Mouse (Mus musculus) kidney, postnatal 14 days (tissue): ENCODE measurements at regions not wholly inside any gene's neighbourhood (a gene's known extent, or its start where the extent isn't known, plus 50 kb on each side); places are given as distances from the start of the nearest gene placed in this dataset.

Experiments
- DNase-seq: peaks from one replicate; pipeline ENCODE4 v3.0.0; 2022; ENCODE audit warnings: mixed read lengths

DNA sequence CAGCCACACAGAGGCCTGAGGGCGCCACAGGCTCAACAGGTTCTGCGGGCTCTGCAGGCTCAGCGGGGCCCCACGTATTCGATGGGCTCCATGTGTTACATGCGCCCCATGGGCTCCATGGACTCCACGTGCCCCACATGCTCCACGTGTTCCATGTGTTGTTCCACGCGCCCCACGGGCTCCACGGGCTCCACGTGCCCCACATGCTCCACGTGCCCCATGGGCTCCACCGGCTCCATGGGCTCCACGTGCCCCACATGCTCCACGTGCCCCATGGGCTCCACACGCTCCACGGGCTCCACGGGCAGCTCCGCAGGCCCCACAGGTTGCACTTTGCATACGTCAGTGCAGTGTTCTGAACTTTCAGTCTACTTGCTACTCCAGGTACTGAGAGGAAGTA, 114.0 kb upstream of the Map1b start:
- no peak for DNase-seq

DNA sequence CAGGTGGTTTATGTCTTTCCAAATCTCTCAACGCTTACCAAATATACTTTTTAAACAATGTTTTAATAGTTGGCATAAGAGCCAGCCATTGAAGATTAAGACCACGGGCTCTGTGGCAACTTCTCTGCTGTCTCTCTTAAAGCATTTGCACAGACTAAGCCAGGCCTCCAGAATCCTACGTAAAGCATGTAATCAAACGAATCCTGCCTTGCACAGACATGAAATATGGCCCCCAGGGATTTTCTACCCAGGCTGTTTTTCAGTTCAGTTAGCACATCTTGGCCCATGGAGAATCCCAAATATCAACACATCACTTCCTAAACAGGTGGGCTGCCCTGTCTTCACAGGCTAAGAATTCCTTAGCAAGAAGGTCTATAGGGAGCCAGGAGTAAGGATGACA, 108.9 kb upstream of the Map1b start:
- no peak for DNase-seq

DNA sequence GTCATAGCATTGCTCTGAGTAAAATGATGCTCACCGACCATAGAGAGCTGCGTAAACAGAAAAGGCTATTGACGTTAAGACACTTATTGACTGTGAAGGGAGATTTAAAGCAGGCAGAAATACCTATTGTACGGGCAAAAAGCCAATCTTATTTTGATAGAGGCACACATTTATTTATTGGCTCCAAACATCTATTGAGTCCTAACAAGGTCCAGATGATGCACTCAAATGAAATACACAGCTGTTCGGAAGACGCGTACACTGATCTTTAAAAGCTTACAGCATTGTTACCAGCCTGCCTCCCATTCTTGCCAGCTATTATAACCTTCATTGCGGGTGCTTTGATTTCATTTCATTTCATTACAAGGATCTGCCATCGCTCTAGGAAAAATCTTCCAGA, 102.0 kb upstream of the Map1b start:
- no peak for DNase-seq

DNA sequence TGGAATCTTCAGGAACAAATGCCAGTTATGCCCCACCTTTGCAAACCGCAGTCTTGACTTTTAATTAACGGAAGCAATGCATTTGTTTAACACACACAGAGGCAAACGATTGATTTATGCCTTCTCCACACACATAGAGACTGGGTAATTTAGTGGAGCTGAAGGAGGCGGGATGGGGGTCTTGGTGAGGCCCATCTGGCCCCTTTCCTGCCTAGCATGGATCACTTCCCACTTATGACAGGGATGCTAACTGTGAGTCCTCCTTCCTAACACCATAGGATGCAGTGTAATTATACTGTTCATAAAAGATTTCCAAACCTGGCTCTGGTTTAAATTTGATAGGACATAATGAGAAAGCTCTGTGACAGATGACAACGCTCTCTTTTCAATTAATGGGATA, 101.1 kb upstream of the Map1b start:
- no peak for DNase-seq

DNA sequence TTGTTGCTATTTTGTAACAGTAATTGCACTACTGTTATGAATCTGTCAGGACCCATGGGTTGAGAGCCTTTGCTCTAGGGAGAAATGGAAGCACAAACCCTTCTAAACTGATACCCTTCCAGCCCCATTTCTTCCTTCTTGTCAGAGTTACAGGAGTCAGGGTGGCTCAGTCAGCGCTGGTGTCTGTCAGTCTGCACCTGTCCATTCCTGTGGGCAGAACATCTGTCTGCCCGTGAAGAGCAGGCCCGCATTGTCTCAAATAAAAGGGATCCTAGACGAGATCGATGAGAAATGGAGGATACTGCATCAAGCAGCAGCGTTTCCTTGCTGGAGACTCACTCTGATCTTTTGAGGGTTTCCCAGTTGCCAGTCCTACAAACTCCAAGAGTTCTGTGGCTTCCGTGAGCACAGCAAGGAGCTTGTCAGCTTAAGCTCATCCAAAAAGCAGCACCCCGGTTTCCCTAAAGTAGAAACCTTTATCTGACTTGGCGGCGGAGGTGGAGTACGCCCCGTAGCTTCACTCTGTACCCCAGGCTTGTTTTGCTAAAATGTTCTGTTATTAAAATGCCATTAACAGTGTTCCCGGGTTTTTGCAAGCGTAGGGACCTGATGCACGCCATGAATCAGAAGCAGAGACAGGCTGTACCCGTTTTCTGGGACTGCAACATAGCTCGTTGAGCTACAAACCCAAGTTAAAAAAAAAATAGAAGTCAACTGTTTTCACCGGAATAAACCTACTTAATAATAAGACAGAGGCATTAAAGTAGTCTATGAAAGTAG, 95.6 kb upstream of the Map1b start:
- DNase-seq: no peak

DNA sequence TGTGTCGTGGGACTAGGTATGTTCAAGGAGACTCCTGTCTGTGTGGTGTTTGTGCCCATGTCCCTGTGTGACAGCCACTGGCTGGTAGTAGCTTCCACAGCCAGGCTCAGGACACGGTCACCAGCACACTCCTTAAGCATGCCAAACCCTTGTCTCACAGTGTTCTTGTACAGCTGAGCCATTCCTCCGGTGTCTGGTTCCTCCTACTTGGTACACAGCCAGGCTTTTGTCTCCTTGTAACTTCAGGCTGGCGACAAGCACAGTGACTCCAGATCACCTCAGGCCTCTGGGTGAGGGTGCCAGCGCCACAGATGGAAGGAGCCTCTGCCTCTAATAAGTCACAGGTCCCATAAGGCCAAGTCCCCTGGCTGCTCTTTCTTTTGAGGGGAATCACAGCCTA, 94.2 kb upstream of the Map1b start:
- peak; percentile 10 for DNase-seq

DNA sequence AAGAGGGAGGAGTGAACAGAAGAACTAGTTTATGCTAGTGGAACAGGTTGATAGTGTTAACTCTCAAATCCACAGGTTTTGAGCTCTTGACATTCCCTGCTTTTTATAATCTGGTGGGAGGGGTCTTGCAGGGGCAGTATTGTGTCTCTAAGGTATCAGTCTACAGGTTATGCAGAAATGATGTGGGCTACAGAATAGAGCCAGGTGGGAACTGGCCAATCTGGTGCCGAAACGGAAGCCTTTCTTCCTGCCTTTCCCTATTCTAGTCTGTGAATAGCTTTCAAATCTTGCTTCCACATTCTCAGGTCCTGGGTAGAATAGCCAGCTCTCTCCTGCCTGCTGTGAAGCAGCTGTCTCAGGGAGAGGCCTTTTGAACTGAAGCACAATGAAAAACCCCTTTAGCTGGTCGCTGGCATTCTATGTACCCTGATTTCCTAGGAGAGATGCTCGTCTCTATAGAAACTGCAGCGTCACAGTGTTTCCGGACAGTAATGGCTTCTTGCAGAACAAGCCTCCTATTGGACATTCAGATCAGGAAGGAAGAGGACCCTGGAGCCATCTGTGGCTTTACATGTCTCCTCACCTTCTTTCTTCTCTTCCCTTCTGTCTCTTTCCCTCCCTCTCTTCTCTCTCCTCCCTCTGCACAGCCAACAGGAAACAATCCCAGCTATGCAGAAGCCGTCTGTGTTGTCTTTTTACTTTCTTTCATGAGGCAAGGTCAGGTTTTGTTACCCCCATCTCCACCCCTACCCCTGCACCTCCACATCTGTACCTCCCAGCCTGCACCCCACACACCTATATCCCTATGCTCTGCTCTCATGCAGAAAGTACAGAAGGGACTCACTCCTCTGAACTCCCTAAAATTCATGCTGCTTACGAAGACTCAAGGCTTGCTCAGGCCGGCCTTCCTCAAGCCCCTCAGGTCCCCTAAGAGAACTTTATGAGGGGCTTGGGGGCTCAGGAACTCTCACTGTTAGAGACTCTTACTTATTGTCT, 93.1 kb upstream of the Map1b start:
- DNase-seq: no peak

DNA sequence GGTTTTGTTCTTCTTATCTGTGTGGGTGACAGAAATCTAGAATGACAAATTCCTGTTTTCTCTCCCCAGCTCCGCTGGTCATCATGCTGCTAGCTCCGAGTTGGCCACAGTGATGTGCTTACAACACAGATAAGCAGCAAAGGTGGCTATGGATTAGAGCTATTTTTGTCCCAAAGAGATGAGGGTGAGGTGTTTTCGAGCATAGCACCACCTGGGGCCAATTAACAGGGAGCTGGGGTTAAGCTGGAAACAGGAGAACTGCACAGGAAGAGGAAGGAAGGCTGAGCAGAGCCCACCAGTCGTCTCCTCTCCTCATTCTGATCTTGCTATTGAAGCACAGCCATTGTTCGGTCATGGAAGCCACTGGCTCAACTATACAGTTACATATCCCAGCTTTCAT, 92.3 kb upstream of the Map1b start:
- DNase-seq: no peak

DNA sequence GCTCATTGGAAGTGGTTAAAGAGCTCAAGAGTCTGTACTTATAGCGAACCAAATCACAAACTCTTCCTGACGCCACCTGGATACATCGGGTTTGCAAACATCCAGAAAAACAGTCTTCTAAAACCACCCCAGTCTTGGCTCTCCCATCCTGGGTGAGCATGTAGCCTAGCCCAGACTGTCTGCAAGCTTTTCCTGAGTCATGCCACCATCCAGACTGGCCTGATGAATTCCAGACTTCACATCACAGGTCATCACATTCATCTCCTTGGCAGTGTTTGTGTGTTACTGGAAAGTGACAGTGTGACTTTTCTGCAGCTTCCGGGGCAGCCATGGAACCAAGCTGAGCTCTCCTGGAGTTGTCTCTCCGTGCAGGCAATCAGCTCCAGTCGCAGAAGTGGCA, 90.9 kb upstream of the Map1b start:
- no peak for DNase-seq

DNA sequence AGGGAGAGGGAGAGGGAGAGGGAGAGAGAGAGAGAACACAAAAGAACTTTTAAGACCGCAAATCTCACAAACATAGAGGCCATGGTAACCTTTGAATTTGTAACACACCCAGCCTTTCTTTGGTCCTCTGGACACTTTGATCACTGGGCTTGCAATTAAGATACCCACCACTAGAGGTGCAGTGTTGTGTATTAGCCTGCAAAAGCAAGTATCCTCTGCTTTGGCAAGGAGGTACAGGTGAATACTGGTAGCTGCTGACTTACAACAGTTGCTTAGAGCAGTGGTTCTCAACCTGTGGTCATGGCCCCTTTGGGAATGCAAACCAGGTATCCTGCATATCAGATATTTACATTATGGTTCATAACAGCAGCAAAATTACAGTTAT, 90.3 kb upstream of the Map1b start:
- peak; percentile 10 for DNase-seq

DNA sequence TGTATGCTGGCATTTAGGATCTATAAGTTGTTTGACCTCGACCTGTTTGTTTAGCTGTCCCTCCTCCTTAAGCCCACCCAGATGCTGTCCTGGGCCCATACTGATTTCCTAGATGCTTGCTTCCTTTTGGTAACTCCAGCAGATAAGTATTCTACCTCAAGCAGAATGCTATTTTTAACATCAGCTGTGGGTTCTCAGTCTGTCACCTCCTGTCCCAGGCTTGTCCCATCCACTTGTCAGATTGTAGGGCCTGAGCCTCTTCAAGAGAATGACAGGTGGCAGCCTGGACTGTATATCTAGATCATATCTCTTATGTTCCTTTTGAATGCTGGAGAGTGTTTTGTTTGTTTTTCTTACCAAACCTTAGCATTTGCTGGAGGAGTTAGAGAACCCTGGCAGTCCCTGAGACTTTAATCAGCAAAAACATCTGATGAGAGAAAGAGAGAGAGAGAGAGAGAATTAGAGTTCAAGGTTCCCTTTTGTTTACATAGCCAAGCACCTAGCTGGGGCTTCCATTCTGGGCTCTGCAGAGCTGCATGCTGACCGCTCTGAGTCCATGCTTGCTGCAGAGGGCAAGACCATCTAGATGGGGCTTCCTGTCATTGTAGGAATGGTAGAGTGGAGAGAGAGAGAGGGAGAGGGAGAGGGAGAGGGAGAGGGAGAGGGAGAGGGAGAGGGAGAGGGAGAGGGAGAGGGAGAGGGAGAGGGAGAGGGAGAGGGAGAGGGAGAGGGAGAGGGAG, 89.7 kb upstream of the Map1b start:
- DNase-seq: no peak

DNA sequence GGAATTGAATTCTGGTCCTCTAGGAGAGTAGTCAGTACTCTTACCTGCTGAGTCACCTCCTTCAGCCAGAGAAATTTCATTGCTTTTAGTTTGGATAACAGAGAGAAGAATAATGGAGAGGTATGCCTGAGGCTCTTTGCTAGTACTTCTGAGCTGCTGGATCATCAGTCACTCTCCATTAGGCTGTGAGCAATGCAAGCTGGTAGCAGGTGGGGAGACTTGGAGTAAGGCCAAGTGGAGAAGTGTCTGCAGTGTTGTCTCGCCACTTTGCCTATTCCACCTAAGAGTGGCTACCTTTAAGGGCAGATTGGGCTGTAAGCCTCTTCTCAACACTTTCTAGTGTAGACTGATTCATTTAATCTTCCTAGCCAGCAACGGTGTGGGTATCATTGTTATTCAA, 81.6 kb upstream of the Map1b start:
- no peak for DNase-seq

DNA sequence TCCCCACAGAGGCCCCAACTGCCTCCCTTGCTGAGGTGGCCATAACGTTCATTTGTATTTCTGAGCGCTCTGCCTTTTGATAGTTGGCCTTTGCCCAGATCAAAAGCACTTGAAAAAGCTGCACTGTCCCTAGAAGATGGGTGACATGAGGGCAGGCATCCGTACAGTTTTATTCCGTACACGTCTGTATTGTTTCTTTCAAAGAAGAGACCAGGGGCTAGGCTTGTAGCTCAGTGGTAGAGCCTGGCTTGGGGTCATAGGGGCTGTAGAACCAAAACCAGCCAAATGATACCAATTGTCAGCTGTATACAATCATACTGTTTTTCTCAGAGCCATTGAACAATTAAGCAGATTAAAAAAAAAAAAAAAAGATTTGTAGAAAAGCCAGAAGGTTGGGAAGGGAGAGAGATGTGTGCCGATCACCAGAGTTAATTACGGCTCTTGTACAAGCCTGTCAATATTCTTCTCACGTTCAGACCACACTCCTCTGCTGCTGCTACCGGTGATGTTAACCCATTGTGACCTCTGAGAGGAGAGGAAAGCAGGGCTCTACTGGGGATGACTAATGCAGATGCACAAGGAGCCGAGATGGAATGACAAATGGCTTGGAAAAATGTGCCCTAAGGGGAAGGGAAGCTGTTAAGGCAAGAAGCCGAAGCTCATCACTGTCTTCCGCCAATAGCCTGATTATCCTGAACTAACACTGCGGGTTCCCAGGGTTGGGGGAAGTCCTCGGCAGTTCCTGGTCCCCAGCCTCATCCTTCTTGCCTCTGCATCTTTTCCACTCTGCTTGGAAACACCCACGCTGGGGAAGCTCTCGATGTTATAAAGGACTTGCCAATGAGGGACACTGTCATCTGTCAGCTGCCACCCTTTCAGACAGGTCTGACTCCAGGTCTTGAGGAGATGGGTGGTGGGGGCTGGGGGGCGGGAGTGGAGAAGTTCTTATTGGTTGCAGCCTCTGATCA, 77.8 kb upstream of the Map1b start:
- no peak for DNase-seq

DNA sequence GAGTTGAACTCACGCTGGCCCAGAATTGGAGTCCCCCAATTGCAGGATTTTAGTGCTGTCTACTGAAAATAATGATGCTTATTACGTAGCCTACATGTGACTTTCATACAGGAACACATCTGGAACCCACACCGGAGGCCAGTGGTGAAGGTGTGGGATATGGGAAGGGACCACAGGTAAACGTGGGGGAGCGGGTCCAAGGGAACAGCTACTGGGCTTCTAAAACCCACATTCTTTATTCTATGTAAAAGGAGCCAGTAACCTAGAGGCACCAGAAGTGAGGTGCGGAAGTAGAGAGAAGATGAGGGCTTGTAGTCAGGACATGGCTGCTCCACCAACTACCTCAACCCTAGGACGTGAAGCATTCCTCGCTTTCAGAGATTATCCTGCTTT, 76.9 kb upstream of the Map1b start:
- no peak for DNase-seq

DNA sequence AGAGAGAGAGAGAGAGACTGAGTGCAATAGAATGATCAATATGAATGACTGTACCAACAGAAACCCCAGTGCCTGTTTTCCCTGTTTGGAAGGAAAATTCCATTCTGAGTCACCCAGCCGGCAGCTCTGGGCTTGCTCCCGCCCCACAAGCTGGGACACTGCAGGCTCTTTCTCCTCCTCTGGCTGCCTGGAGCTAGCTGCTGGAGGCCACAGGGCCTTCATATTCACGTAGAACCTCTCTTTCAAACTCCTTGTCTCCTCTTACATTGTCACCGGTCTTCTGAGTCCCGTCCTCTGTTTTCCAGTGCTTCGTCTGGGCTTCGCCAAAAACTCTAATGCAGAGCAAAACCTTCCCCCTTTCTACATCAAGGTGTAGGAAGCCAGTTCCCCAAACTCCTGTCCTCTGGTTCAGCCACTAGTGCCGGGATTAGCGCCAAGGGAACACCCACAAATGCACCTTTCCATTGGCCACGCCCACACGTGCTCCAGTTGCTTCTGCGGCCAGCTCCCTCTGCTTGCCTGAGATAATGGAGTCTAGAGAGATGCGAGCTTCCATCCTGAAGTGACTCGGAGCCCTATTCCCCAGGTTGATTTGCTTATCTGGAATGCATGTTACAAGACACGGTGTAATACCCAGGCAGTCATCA, 76.4 kb upstream of the Map1b start:
- peak; percentile 60 for DNase-seq

DNA sequence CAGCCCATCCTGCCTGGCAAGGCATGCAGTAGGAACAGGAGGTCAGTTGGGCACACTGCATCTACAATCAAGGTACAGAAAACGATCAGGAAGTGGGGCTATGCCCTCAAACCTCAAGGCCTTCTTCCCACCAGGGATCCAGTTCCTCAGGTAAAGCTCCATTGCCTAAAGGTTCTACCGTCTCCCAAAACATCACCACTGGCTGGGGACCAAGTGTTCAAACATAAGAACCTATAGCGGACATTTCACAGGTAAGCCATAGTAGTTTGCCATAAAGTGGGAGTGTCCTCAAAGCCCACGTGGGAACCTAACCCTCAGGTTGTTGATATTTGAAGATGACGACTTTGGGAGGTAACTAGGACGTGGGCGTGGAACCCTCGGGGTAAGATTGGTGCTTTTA, 72.3 kb upstream of the Map1b start:
- no peak for DNase-seq

DNA sequence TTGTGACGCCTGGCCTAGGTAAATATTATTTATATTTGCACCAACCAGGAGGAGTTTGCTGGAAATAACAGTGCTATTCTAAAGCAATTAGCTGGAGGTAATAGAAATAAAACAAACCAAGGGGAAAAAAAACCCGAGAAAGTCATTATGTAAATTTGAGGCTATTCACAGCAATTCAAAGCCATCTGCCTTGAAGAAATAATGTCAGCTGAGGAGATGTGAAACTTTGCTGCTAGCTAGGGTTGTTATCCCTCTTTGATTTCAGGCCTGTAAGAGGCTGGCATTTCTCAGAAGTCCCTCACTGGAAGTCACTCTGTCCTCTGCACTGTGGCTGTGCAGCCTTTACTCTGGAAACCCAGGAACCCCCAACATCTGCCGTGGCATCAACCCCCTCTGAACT, 67.5 kb upstream of the Map1b start:
- DNase-seq: no peak

DNA sequence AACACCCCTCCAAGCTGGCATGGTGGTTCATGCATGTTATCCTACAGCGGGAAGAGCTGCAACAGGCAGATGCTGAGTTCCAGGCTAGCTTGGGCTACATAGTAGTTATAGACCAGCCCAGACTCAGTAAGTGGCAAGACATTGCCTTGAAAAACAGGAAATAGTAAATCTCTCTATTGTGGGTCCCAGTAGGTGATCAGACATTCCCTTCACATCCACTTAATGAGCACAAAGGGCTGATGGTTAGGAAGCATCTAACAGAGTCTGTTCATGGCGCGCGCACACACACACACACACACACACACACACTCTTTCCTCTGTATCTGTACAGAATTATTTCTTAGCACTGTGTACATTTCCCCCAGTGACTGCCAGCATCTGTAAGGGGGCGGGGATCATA, 64.0 kb upstream of the Map1b start:
- DNase-seq: no peak

DNA sequence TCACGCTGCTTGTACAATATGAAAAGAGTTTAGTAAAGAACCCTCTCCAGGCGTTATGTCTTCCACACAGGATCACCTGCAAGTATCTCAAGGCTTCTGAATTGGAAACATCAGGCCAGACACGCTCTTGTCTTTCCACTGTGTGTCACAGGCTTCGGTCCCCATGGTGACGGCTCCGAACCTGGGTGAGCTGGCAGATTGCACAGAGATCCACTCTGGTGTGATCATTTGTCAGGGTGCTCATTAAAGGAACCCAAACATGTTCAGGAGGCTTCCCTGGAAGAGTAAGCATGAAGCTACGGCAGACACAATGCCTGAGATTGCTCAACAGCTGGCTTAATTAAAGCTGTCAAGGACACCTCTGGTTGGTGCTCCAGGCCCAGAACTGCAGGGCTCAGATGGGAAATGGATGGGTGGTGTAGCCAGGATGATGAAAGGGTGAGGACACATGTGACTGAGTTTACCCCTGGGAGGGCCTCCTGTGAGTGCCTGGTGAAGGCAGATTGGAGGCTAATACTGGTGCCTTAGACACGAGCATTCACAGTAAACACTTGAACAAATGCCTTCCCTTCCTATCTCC, 63.3 kb upstream of the Map1b start:
- DNase-seq: no peak

DNA sequence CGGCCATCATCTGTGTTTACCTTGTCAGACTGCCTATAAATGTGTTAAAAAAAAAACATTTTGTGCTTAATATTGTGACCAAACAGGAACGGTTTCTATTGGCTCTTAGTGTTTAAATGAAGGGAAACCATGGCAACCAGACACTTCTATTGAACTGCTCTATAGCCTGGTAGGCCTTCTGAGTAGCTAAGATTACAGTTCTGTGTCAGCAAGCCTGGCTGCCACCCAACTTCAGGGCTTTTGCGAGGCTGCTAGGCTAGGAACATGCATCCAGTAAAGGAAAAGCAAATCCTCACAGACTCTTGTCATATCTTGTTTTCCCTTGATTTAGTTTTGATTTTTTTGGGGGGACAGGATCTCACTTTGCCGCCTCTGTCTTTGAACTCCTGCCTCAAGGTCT, 61.3 kb upstream of the Map1b start:
- DNase-seq: no peak

DNA sequence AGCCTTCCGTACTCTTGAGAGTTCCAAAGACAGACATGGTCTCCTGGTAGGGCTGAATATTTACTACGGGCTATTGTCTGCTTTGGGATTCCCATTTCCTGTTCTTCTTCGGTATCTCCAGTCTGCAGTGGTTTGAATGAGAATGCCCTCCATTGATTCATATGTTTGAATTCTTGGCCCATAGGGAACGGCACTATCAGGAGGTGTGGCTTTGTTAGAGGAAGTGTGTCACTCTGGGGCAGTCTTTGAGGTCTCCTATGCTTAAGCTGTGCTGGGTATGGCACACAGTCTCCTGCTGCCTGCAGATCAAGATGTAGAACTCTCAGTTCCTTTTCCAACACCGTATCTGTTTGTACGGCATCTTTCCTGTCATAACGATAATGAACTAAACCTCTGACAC, 56.7 kb upstream of the Map1b start:
- DNase-seq: no peak
